Mouse (Mus musculus) ES-Bruce4 (cell line): ENCODE data around the gene Runx3. TPM values are rescaled to one million over a fixed set of nuclear protein-coding genes. Genes with fewer than 3 reads are reported as not detected.

Experiments used
- H3K27ac ChIP-seq: 2 replicates; pipeline ENCODE4 v1.5.1; 2012; ENCODE audit warnings: low read length, inconsistent platforms; ENCODE audit not compliant: insufficient read depth
- H3K27me3 ChIP-seq: 2 replicates; pipeline ENCODE4 v1.6.1; 2012; ENCODE audit warnings: mild to moderate bottlenecking, low read length, inconsistent platforms; ENCODE audit not compliant: control insufficient read depth, poor library complexity, insufficient read depth, severe bottlenecking
- H3K36me3 ChIP-seq: 2 replicates; pipeline ENCODE4 v1.6.1; 2012; ENCODE audit warnings: inconsistent platforms, mild to moderate bottlenecking, low read length, moderate library complexity; ENCODE audit not compliant: control insufficient read depth, poor library complexity, insufficient read depth, severe bottlenecking
- H3K4me1 ChIP-seq: one replicate; pipeline ENCODE4 v1.8.1; 2011; ENCODE audit warnings: low read length; ENCODE audit not compliant: control insufficient read depth, insufficient read depth
- H3K4me3 ChIP-seq: 2 replicates; pipeline ENCODE4 v1.5.1; 2011; ENCODE audit warnings: low read depth, mild to moderate bottlenecking, low read length
- H3K9ac ChIP-seq: 2 replicates; pipeline ENCODE4 v1.6.1; 2012; ENCODE audit warnings: low read depth, mild to moderate bottlenecking, inconsistent platforms; ENCODE audit not compliant: poor library complexity, severe bottlenecking
- H3K9me3 ChIP-seq: replicated peaks from 2 replicates; pipeline ENCODE4 v1.6.1; 2012; ENCODE audit warnings: mild to moderate bottlenecking, low read length, inconsistent platforms; ENCODE audit not compliant: control insufficient read depth, poor library complexity, insufficient read depth, severe bottlenecking
- CTCF ChIP-seq: IDR thresholded peaks from one replicate; pipeline ENCODE4 v1.8.1; 2011; ENCODE audit warnings: low read depth, low read length
- EP300 ChIP-seq: IDR thresholded peaks from 2 replicates; pipeline ENCODE4 v1.6.1; 2011; ENCODE audit warnings: low read depth, low read length; ENCODE audit not compliant: insufficient read depth
- POLR2A ChIP-seq: IDR thresholded peaks from one replicate; pipeline ENCODE4 v1.8.1; 2011; ENCODE audit warnings: low read length; ENCODE audit not compliant: insufficient read depth
- polyA plus RNA-seq: library from polyadenylated mRNA; stranded (reverse); fragments of >200 nt; gene quantifications from 2 replicates; pipeline ENCODE4 v1.2.4, GENCODE M21; 2011; ENCODE audit warnings: low read depth; ENCODE audit not compliant: missing spikeins, insufficient read depth, insufficient read length

Gene Runx3
- polyA plus RNA-seq, 1 experiment = 0.76 TPM

DNA sequence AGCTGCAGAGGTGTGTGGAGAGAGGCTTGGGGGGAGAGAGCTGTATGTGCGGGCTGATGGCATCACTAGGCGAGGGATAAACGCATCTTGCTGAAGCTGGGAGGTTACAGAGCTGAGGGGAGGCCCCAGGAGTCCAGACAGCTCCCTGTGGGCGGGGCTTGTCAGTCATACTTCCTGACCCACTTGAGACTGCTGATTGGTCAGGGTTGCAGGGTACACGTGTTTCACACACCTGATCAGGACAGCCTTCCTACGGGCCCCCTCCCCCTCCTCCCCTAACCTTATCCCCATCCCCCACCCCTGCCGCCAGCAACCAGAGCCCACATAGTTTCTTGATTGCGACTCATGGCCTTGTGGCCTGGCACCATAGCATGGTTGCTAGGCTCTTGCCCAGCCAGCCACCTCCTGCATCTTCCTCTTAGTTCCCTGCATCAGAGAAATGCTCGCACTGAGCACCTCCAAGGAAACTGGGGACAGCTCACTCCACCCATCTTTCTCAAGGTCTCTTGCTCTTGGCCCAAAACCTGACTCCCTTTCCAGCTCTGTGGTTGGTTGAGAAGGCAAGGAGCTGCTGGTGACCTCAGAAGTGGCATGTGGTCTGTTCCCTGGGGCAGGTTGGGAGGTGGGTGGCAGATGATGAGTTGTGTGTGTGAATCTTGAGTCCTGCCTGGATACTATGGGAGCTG lies 38.4 kb downstream of the Runx3 start:
- Histone ChIP-seq H3K36me3 (no peaks in the 10 kb centered on the region), H3K9me3 (no peaks in the 10 kb centered on the region; the same call in 1 of the 2 replicates), H3K9ac (no peak overlapping the region), H3K27me3 (no peaks in the 10 kb centered on the region), H3K4me1 (peaks cover 9% of the 10 kb centered on the region), H3K4me3 (no peak overlapping the region), H3K27ac (no peak overlapping the region)
- TF ChIP-seq EP300 (0 out of 2 replicates have a peak, but pooled peaks have one; percentile 4), POLR2A (no peak)

DNA sequence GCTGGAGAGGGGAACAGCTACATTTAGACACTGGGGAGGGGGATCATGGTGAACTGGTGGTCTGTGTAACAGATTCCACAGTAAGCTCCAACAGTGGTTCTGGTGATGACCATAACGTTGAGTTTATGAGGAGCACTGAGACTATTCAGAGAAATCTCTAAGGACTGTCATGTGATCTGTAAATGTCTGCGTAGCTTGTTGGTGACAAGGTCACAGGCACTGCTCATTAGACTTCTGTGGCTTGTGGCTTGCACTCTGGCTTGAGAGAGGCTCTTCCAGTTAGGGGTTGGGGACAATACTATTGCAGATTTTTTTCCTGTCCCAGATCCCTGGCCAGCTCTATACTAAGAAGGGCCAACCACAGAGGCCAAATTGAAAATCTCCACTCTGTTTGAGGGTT lies 39.2 kb downstream of the Runx3 start:
- no peaks in the 10 kb centered on the region; the same call in 1 of the 2 replicates for H3K9me3 ChIP-seq
- no peak overlapping the region for H3K27ac ChIP-seq
- H3K27me3 ChIP-seq = no peaks in the 10 kb centered on the region
- TF ChIP-seq EP300 (no peak), CTCF (no peak), POLR2A (no peak)
- H3K4me1 ChIP-seq = peaks cover 9% of the 10 kb centered on the region
- no peaks in the 10 kb centered on the region for H3K36me3 ChIP-seq
- H3K4me3 ChIP-seq = no peak overlapping the region
- no peak overlapping the region for H3K9ac ChIP-seq

DNA sequence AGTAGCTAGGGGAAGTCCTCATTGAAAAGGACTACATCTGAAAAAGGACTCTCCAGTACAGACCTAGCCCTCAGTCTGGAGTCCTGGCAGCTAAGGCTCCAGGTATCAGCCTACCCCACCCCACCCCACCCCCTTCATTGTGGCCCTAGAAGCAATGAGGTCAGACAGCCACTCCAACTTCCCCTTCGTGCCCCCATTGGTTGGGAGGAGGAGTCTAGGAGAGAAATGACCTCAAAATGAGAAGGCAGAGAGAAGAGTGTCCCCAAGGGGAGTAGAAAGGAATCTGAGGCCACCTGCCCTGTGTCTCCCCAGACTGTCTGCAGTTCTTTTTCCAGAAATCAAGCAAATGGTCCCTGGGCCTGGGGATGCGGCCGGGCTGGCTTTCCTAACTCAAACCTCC lies 39.7 kb downstream of the Runx3 start:
- Histone ChIP-seq H3K4me1 (peaks cover 9% of the 10 kb centered on the region), H3K27me3 (no peaks in the 10 kb centered on the region), H3K9ac (no peak overlapping the region), H3K9me3 (no peaks in the 10 kb centered on the region), H3K4me3 (no peak overlapping the region), H3K36me3 (no peaks in the 10 kb centered on the region), H3K27ac (no peak overlapping the region)
- TF ChIP-seq POLR2A (no peak), EP300 (no peak), CTCF (no peak)

DNA sequence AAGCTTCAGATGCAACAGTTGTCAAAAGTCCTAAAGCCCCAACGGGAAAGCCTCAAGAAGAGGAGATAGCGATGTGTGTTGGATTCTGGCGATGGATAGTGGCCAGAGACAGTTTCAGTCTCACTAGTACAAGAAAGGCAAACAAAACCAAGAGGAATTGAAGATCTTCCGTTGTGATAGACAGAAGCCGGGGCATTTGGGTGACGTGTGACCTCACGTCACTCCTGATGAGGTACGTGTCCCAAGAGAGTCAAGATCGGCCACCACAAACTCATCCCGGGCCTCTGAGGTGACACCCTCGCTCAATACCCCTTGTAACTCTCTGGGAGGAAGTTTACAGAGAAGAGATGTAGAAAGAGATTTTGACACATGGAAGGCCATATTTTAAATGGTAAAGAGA lies 41.0 kb downstream of the Runx3 start:
- no peaks in the 10 kb centered on the region for H3K36me3 ChIP-seq
- no peak for TF ChIP-seq CTCF
- TF ChIP-seq POLR2A = no peak
- no peak for TF ChIP-seq EP300
- H3K4me3 ChIP-seq = no peak overlapping the region
- no peak overlapping the region for H3K27ac ChIP-seq
- no peak overlapping the region for H3K9ac ChIP-seq
- H3K4me1 ChIP-seq = peaks cover 9% of the 10 kb centered on the region
- H3K9me3 ChIP-seq = no peaks in the 10 kb centered on the region
- H3K27me3 ChIP-seq = no peaks in the 10 kb centered on the region

DNA sequence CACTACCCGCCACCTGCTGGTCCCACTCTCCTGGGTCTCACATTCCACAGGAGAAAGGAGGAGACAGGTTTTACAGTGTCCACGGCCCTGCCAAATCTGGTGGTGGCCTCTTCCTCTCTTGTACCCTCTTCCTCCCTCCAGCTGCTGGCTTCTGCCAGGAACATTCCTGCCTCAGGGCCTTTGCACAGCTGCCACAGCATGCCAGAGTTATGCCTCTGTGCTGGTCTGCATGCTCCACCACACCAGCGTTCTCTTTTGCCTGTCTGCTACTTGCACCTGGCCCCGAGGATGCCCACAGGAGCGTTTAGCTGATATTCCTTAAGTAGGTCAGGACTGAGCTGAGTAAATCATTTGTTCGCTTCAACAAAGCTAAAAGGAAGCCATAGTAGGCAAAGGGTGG lies 45.3 kb downstream of the Runx3 start:
- TF ChIP-seq CTCF (no peak), POLR2A (no peak), EP300 (no peak)
- Histone ChIP-seq H3K9me3 (no peaks in the 10 kb centered on the region), H3K9ac (no peak overlapping the region), H3K4me3 (no peak overlapping the region), H3K4me1 (peaks cover 10% of the 10 kb centered on the region), H3K27ac (no peak overlapping the region), H3K27me3 (no peaks in the 10 kb centered on the region), H3K36me3 (no peaks in the 10 kb centered on the region)

DNA sequence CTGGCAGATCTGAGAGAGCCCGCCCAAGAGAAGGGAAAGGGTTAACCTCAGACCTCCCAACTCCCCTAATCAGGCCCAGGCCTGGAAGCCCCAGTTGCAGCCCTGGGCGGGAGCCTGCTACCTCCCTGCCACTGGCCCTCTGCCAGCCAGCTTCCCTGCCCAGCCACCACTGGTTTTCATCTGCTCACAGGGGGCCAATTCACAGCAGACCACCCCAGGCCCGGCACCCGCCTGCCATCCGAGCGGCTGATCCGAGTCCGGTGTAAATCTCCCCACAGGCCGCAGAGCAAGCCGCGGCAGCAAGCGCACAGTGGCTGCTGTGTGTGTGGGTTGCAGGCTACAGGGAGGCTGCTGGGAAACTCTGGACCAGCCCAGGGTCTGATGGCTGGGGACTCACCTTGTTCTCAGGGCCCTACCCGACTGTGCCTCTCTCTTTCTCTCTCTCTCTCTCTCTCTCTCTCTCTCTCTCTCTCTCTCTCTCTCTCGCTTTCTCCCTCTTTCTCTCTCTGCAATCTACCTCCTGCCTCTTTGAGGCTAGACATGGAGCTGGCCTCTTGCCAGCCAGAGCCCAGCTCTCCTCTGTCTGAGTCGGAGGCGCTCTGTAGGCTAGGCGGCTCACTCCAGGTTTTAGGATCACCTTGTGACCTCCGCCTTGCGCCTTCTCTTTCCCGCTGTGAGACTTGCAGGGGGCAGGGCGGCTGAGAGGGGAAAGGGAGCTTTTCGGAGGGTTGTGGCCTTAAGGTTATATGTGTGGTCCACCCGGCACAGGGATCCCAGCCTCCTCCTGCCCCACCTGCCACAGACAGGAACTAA lies 46.2 kb downstream of the Runx3 start:
- Histone ChIP-seq H3K4me3 (peak overlapping the region; percentile 34), H3K4me1 (peaks cover 10% of the 10 kb centered on the region), H3K36me3 (no peaks in the 10 kb centered on the region), H3K27ac (no peak overlapping the region), H3K9ac (peak overlapping the region; percentile 36), H3K27me3 (no peaks in the 10 kb centered on the region), H3K9me3 (no peaks in the 10 kb centered on the region)
- TF ChIP-seq POLR2A (no peak), CTCF (no peak), EP300 (0 out of 2 replicates have a peak, but pooled peaks have one; percentile 2)
